9 mouse cellular contexts compared by ENCODE assay signal in genomic region chr11:120378031-120378610, GRCm38 (mm10). TPM values are rescaled to one million over a fixed set of nuclear protein-coding genes. Genes with fewer than 3 reads are reported as not detected.
DNase-seq lines count a peak whose midpoint lies in the region; ATAC-seq lines count a peak whose summit lies in the region.
"Had no signal": no experiment of that assay in that cellular context is flagged by ENCODE, and none has a peak within 500 bp of the region (broad histone marks: within the 10 kb centered on the region; RNA-seq: fewer than 3 reads in every experiment).

No protein-coding gene starts in this region.

- 3% methylated on average over 40 of the region's 40 CpGs for WGBS in forebrain, embryonic 12.5 days
- 2% methylated on average over 39 of the region's 40 CpGs for WGBS in intestine, embryonic 15.5 days
- 2% methylated on average over 40 of the region's 40 CpGs for WGBS in liver, embryonic 16.5 days (ENCODE audit: insufficient replicate concordance)
- WGBS in neural tube, embryonic 11.5 days, result 4% methylated on average over 40 of the region's 40 CpGs

- peak overlapping the region; percentile 85 for H3K9ac ChIP-seq in forebrain, embryonic 12.5 days
- H3K9ac ChIP-seq in intestine, embryonic 15.5 days, result peak overlapping the region; percentile 79
- peak overlapping the region; percentile 70 for H3K9ac ChIP-seq in liver, embryonic 16.5 days (ENCODE audit: low read depth, low read length)
- H3K9ac ChIP-seq in neural tube, embryonic 11.5 days (ENCODE audit: low read length), result peak overlapping the region; percentile 77

- H3K27ac ChIP-seq in forebrain, embryonic 12.5 days, result peak overlapping the region; percentile 76
- H3K27ac ChIP-seq in intestine, embryonic 15.5 days, result 0 out of 2 replicates have a peak overlapping the region, but pooled peaks have one; percentile 38
- H3K27ac ChIP-seq in liver, embryonic 16.5 days (ENCODE audit: low read length), result peak overlapping the region; percentile 20; the same call in 1 of the 2 replicates
- H3K27ac ChIP-seq in neural tube, embryonic 11.5 days (ENCODE audit: low read depth, low read length), result no peak overlapping the region

- peak overlapping the region; percentile 88 for H3K4me3 ChIP-seq in forebrain, embryonic 12.5 days (replicated peaks)
- peak overlapping the region; percentile 83 for H3K4me3 ChIP-seq in intestine, embryonic 15.5 days (replicated peaks)
- H3K4me3 ChIP-seq in liver, embryonic 16.5 days (ENCODE audit: low read depth, low read length), result peak overlapping the region; percentile 75
- H3K4me3 ChIP-seq in neural tube, embryonic 11.5 days (ENCODE audit: low read depth, low read length), result peak overlapping the region; percentile 81

- ATAC-seq in forebrain, embryonic 12.5 days (ENCODE audit: low FRiP score), result peak; percentile 32
- ATAC-seq in intestine, embryonic 15.5 days, result peak; percentile 74
- ATAC-seq in liver, embryonic 16.5 days (ENCODE audit: low read depth), result peak; percentile 51
- peak; percentile 29; the same call in 1 of the 2 replicates for ATAC-seq in neural tube, embryonic 11.5 days (ENCODE audit: insufficient read depth, low FRiP score, low TSS enrichment)
- ATAC-seq in inflammation-experienced regulatory T-cells, adult 6 months, result no peak

- H3K4me2 ChIP-seq in forebrain, embryonic 12.5 days, result peak overlapping the region; percentile 99
- peak overlapping the region; percentile 94 for H3K4me2 ChIP-seq in intestine, embryonic 15.5 days (replicated peaks)
- H3K4me2 ChIP-seq in liver, embryonic 16.5 days (ENCODE audit: low read depth, low read length), result peak overlapping the region; percentile 99
- H3K4me2 ChIP-seq in neural tube, embryonic 11.5 days (ENCODE audit: low read depth), result peak overlapping the region; percentile 88

- peaks cover 69% of the 10 kb centered on the region for H3K36me3 ChIP-seq in forebrain, embryonic 12.5 days (replicated peaks)
- H3K36me3 ChIP-seq in intestine, embryonic 15.5 days, result peaks cover 58% of the 10 kb centered on the region
- H3K36me3 ChIP-seq in liver, embryonic 16.5 days (ENCODE audit: control insufficient read depth, insufficient read depth), result peaks cover 23% of the 10 kb centered on the region
- peaks cover 19% of the 10 kb centered on the region for H3K36me3 ChIP-seq in neural tube, embryonic 11.5 days (ENCODE audit: control insufficient read depth, insufficient read depth, low read length)

- H3K9me3 ChIP-seq in forebrain, embryonic 12.5 days, result no peaks in the 10 kb centered on the region
- no peaks in the 10 kb centered on the region for H3K9me3 ChIP-seq in intestine, embryonic 15.5 days
- H3K9me3 ChIP-seq in liver, embryonic 16.5 days (replicated peaks; ENCODE audit: control insufficient read depth, low read length), result no peaks in the 10 kb centered on the region
- no peaks in the 10 kb centered on the region for H3K9me3 ChIP-seq in neural tube, embryonic 11.5 days (ENCODE audit: control insufficient read depth, low read length)

- no peaks in the 10 kb centered on the region for H3K27me3 ChIP-seq in forebrain, embryonic 12.5 days
- H3K27me3 ChIP-seq in intestine, embryonic 15.5 days (replicated peaks), result no peaks in the 10 kb centered on the region
- no peaks in the 10 kb centered on the region for H3K27me3 ChIP-seq in liver, embryonic 16.5 days (ENCODE audit: control insufficient read depth, insufficient read depth, low read depth, low read length)
- no peaks in the 10 kb centered on the region for H3K27me3 ChIP-seq in neural tube, embryonic 11.5 days (ENCODE audit: control insufficient read depth, insufficient read depth, low read length)

- peaks cover 24% of the 10 kb centered on the region for H3K4me1 ChIP-seq in forebrain, embryonic 12.5 days
- peaks cover 23% of the 10 kb centered on the region for H3K4me1 ChIP-seq in intestine, embryonic 15.5 days (replicated peaks)
- H3K4me1 ChIP-seq in liver, embryonic 16.5 days (ENCODE audit: control insufficient read depth, low read depth, low read length), result peaks cover 19% of the 10 kb centered on the region
- peaks cover 12% of the 10 kb centered on the region for H3K4me1 ChIP-seq in neural tube, embryonic 11.5 days (ENCODE audit: control insufficient read depth, insufficient read depth, low read length)

- peak; percentile 48 for DNase-seq in adrenal gland, adult 2 months
- DNase-seq in adrenal gland, adult 8-10 months, result no peak
- peak; percentile 36 for DNase-seq in brain, adult 2 months (ENCODE audit: low read depth, low spot score)
- no peak for DNase-seq in neural tube, embryonic 11.5 days (ENCODE audit: low spot score)

RNA-seq across cellular contexts. Expression of gene Faap100, which starts 0.4 kb away (rescaled TPM):
- 10 to 100 TPM; 17.6 to 24.1 TPM for total RNA-seq in adrenal gland, adult 2 months (2021)
- 192 and 223 TPM in 2 replicates for polyA plus RNA-seq in adrenal gland, adult 2 months (2012; rRNA removed)
- 10 to 100 TPM; 18.4 to 39.6 (median 33.4) TPM for total RNA-seq in adrenal gland, adult 8-10 months (2022)
- 47.3 and 47.4 TPM in 2 replicates for polyA plus RNA-seq in forebrain, embryonic 12.5 days (2016; fragmentation: Nextera tagmentation; extraction: Ambion mirVana)
- polyA plus RNA-seq in intestine, embryonic 15.5 days (2015; fragmentation: Nextera tagmentation; extraction: Ambion mirVana), result 24.2 and 29.4 TPM in 2 replicates
- 6.0 and 6.5 TPM in 2 replicates for polyA plus RNA-seq in liver, embryonic 16.5 days (2015; fragmentation: Nextera tagmentation; extraction: Ambion mirVana)
- 34.5 and 39.5 TPM in 2 replicates for polyA plus RNA-seq in neural tube, embryonic 11.5 days (2014; fragmentation: Nextera tagmentation; extraction: Ambion mirVana)
- polyA plus RNA-seq in inflammation-experienced regulatory T-cells, adult 6 months (2017; shearing (Covaris generic)), result 10 to 100 TPM; 15.9 to 23.1 (median 17.9) TPM

RNA-seq across cellular contexts. Expression of gene Fscn2, which starts 16.8 kb away (rescaled TPM):
- under 1 TPM; 0.17 to 0.58 TPM for total RNA-seq in adrenal gland, adult 2 months (2021)
- 0.16 and 0.22 TPM in 2 replicates for polyA plus RNA-seq in adrenal gland, adult 2 months (2012; rRNA removed)
- 1 to 10 TPM in 1 of 4 experiments, under 1 TPM in 2, not detected in 1; 0.16 to 1.2 (median 0.42) TPM for total RNA-seq in adrenal gland, adult 8-10 months (2022)
- polyA plus RNA-seq in forebrain, embryonic 12.5 days (2016; fragmentation: Nextera tagmentation; extraction: Ambion mirVana), result 0.82 and 0.91 TPM in 2 replicates
- polyA plus RNA-seq in intestine, embryonic 15.5 days (2015; fragmentation: Nextera tagmentation; extraction: Ambion mirVana), result 0.18 TPM in 1 of 2 replicates, not detected in the other
- not detected in 2 replicates for polyA plus RNA-seq in liver, embryonic 16.5 days (2015; fragmentation: Nextera tagmentation; extraction: Ambion mirVana)
- polyA plus RNA-seq in neural tube, embryonic 11.5 days (2014; fragmentation: Nextera tagmentation; extraction: Ambion mirVana), result 0.42 and 0.81 TPM in 2 replicates
- under 1 TPM in 1 of 3 experiments, not detected in 2; 0.98 TPM for polyA plus RNA-seq in inflammation-experienced regulatory T-cells, adult 6 months (2017; shearing (Covaris generic))
- total RNA-seq: heart, postnatal 36 days had no signal

RNA-seq across cellular contexts. Expression of gene Actg1, which starts 29.8 kb away (rescaled TPM):
- 1,000 to 10,000 TPM in 1 of 2 experiments, 100 to 1,000 TPM in 1; 913 to 1,618 TPM for total RNA-seq in adrenal gland, adult 2 months (2021)
- 531 and 632 TPM in 2 replicates for polyA plus RNA-seq in adrenal gland, adult 2 months (2012; rRNA removed)
- 1,000 to 10,000 TPM; 1,100 to 1,474 (median 1,219) TPM for total RNA-seq in adrenal gland, adult 8-10 months (2022)
- 2,923 and 2,975 TPM in 2 replicates for polyA plus RNA-seq in forebrain, embryonic 12.5 days (2016; fragmentation: Nextera tagmentation; extraction: Ambion mirVana)
- 2,607 and 2,658 TPM in 2 replicates for polyA plus RNA-seq in intestine, embryonic 15.5 days (2015; fragmentation: Nextera tagmentation; extraction: Ambion mirVana)
- 531 and 545 TPM in 2 replicates for polyA plus RNA-seq in liver, embryonic 16.5 days (2015; fragmentation: Nextera tagmentation; extraction: Ambion mirVana)
- polyA plus RNA-seq in neural tube, embryonic 11.5 days (2014; fragmentation: Nextera tagmentation; extraction: Ambion mirVana), result 3,675 and 3,804 TPM in 2 replicates
- polyA plus RNA-seq in inflammation-experienced regulatory T-cells, adult 6 months (2017; shearing (Covaris generic)), result 1,000 to 10,000 TPM; 2,239 to 4,634 (median 2,897) TPM

RNA-seq across cellular contexts. Expression of gene Nploc4, which starts 59.4 kb away (rescaled TPM):
- total RNA-seq in adrenal gland, adult 2 months (2021), result 100 to 1,000 TPM in 1 of 2 experiments, 10 to 100 TPM in 1; 76.6 to 108 TPM
- 129 and 132 TPM in 2 replicates for polyA plus RNA-seq in adrenal gland, adult 2 months (2012; rRNA removed)
- 100 to 1,000 TPM in 2 of 4 experiments, 10 to 100 TPM in 2; 89.1 to 108 (median 99.5) TPM for total RNA-seq in adrenal gland, adult 8-10 months (2022)
- 49.2 and 50.8 TPM in 2 replicates for polyA plus RNA-seq in forebrain, embryonic 12.5 days (2016; fragmentation: Nextera tagmentation; extraction: Ambion mirVana)
- 26.6 and 28.9 TPM in 2 replicates for polyA plus RNA-seq in intestine, embryonic 15.5 days (2015; fragmentation: Nextera tagmentation; extraction: Ambion mirVana)
- polyA plus RNA-seq in liver, embryonic 16.5 days (2015; fragmentation: Nextera tagmentation; extraction: Ambion mirVana), result 18.5 and 19.0 TPM in 2 replicates
- polyA plus RNA-seq in neural tube, embryonic 11.5 days (2014; fragmentation: Nextera tagmentation; extraction: Ambion mirVana), result 44.7 and 51.0 TPM in 2 replicates
- polyA plus RNA-seq in inflammation-experienced regulatory T-cells, adult 6 months (2017; shearing (Covaris generic)), result 10 to 100 TPM in 2 of 3 experiments, 1 to 10 TPM in 1; 8.6 to 12.4 (median 11.0) TPM

Comparison
In these comparisons a context has a peak if more than half of its experiments do, and no peak if none do; other contexts are left out.
1. DNase-seq: peak in adrenal gland, adult 2 months (single experiment) and brain, adult 2 months (single experiment); none in adrenal gland, adult 8-10 months (single experiment) and neural tube, embryonic 11.5 days (single experiment).
2. Peak in every context shown above with its lines, with median percentiles within 50 percentile points of each other: H3K4me2 ChIP-seq, H3K4me3 ChIP-seq and H3K9ac ChIP-seq.